Mouse (Mus musculus) kidney, postnatal 0 days (tissue): ENCODE results near the gene Cdk2. TPM values are rescaled to one million over a fixed set of nuclear protein-coding genes. Genes with fewer than 3 reads are reported as not detected.

Experiments used
- ATAC-seq: fragments of 200-750 bp; cut with Nextera tagmentation; replicated peaks from 2 replicates; pipeline ENCODE4 v1.8.0; 2017; ENCODE audit warnings: low read depth, moderate number of reproducible peaks, moderate TSS enrichment, moderate library complexity; ENCODE audit not compliant: low FRiP score
- DNase-seq: peaks from one replicate; pipeline ENCODE4 v3.0.0-alpha.2; 2016; ENCODE audit warnings: low spot score
- H3K27ac ChIP-seq: fragments of 300-500 bp; sonication (generic); 2 replicates; pipeline ENCODE4 v1.5.1; 2014; ENCODE audit warnings: mild to moderate bottlenecking
- H3K27me3 ChIP-seq: fragments of 300-500 bp; sonication (generic); 2 replicates; pipeline ENCODE4 v1.6.1; 2014; ENCODE audit warnings: low read length, mixed read lengths; ENCODE audit not compliant: insufficient read depth
- H3K36me3 ChIP-seq: fragments of 300-500 bp; sonication (generic); 2 replicates; pipeline ENCODE4 v1.6.1; 2014; ENCODE audit warnings: low read length, mixed read lengths; ENCODE audit not compliant: insufficient read depth
- H3K4me1 ChIP-seq: fragments of 300-500 bp; sonication (generic); replicated peaks from 2 replicates; pipeline ENCODE4 v1.6.1; 2014; ENCODE audit warnings: antibody characterized with exemption, low read length, mixed read lengths; ENCODE audit not compliant: insufficient read depth
- H3K4me2 ChIP-seq: fragments of 300-500 bp; sonication (generic); 2 replicates; pipeline ENCODE4 v1.6.1; 2014; ENCODE audit warnings: mild to moderate bottlenecking, low read length, moderate library complexity, mixed read lengths
- H3K4me3 ChIP-seq: fragments of 300-500 bp; sonication (generic); replicated peaks from 2 replicates; pipeline ENCODE4 v1.5.1; 2014; ENCODE audit warnings: low read depth, low read length
- H3K9ac ChIP-seq: fragments of 300-500 bp; sonication (generic); 2 replicates; pipeline ENCODE4 v1.6.1; 2014; ENCODE audit warnings: low read depth, low read length
- H3K9me3 ChIP-seq: fragments of 300-500 bp; sonication (generic); replicated peaks from 2 replicates; pipeline ENCODE4 v1.6.1; 2016; ENCODE audit warnings: low read length, inconsistent platforms, mixed read lengths
- CTCF ChIP-seq: IDR thresholded peaks from 2 replicates; pipeline ENCODE4 v1.5.1; 2016; ENCODE audit warnings: antibody characterized with exemption, low read depth, mild to moderate bottlenecking, moderate library complexity
- WGBS: fragments of 180-500 bp; shearing (Covaris S2); extraction: QIAGEN DNeasy Blood & Tissue Kit; methylation state at CpG from one replicate; pipeline ENCODE4 v1.1.7; 2014; 5-methylcytosine and 5-hydroxymethylcytosine counted together
- polyA plus RNA-seq: library from polyadenylated mRNA; unstranded; fragments of >200 nt; fragmentation: Nextera tagmentation; extraction: Ambion mirVana; gene quantifications from 2 replicates; pipeline ENCODE4 v1.2.1, GENCODE M21; 2015

Gene Cdk2
- polyA plus RNA-seq, 1 experiment from 2014 or later, result 55.9 TPM

DNA sequence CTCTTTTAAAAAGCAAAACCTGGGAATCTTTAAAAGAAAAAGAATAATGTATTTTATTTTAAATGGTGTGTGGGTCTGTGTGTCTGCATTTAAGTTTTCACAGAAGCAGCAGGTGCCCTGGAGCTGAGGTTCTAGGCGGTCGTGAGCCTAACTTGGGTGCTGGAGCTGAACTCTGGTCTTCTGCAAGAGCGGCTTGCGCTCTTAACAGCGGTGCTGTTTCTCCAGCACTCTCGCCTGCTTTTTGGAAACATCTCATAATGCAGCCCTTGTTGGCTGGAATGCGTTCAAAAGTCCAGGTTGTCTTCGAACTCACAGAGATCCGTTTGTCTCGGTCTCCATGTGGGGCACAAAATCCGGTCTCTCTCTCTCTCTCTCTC lies 474 bp upstream of the Cdk2 start:
- H3K36me3 ChIP-seq, result peaks cover 13% of the 10 kb centered on the region; the same call in 1 of the 2 replicates
- H3K9ac ChIP-seq, result peak overlapping the region; percentile 57
- DNase-seq, result no peak
- H3K27me3 ChIP-seq, result no peaks in the 10 kb centered on the region
- peaks cover 10% of the 10 kb centered on the region; the same call in 1 of the 2 replicates for H3K4me1 ChIP-seq
- peak overlapping the region; percentile 71 for H3K4me3 ChIP-seq
- H3K4me2 ChIP-seq, result peak overlapping the region; percentile 75
- TF ChIP-seq CTCF, result no peak
- H3K27ac ChIP-seq, result peak overlapping the region; percentile 94
- no peaks in the 10 kb centered on the region for H3K9me3 ChIP-seq
- WGBS, result 5% methylated on average over 11 of the region's 11 CpGs
- ATAC-seq, result no peak

DNA sequence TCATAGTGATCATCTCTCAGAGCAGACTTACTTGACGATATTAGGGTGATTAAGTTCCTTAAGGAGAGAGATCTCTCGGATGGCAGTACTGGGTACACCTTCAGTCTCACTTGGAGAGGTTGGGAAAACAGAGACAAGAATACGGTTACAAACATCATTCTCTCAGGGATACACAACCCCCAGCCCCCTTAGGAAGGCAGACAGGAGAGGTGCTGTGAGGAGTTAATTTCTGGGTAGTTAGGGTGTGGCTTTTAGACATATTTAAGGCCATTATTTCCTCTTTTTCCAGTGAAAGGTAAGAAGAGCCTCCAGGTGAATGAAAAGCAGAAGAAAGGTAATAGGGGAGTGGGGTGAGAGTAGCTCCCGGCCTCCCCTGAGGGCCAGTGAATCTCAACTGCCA lies 936 bp downstream of the Cdk2 start, which contains the start of gene Pmel:
Gene Pmel (plus strand): TSS at position 301 of the 400 bp plus-strand sequence.
- TF ChIP-seq CTCF, result no peak
- H3K9me3 ChIP-seq, result no peaks in the 10 kb centered on the region
- H3K4me1 ChIP-seq, result peaks cover 10% of the 10 kb centered on the region; the same call in 1 of the 2 replicates
- H3K27me3 ChIP-seq, result no peaks in the 10 kb centered on the region
- peak within 1 kb of the TSS; percentile 75 for H3K4me2 ChIP-seq
- no peak for DNase-seq
- 8% methylated on average over 4 of the region's 4 CpGs for WGBS
- peak within 1 kb of the TSS; percentile 94 for H3K27ac ChIP-seq
- peak within 1 kb of the TSS; percentile 71 for H3K4me3 ChIP-seq
- H3K9ac ChIP-seq, result peak within 1 kb of the TSS; percentile 79
- no peak for ATAC-seq
- peaks cover 25% of the 10 kb centered on the region for H3K36me3 ChIP-seq

DNA sequence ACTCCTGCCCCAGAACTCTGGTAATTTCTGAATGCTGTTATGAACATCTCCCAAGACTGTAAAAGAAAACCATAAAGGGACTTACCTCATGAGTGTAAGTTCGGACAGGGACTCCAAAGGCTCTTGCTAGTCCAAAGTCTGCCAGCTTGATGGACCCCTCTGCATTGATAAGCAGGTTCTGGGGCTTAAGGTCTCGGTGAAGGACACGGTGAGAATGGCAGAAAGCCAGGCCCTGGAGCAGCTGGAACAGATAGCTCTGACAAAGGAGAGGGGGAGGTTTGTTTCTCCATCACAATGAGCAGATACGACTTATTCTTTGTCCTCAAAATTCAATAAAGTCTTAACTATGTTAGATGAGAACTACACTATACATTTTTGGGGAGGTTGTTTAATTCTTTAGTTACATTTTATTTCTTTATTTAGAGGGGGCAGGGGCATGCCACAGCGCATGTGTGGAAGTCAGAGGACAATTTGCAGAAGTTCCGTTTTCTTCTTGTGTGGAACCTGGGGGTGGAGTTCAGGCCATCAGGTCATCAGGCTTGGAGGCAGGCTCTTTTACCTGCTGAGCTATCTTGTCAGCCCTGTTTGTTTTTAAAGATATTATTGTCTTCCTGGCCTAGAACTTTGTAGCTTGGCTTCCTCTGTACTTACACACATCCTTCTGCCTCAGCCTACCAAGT lies 2.4 kb downstream of the Cdk2 start:
- Histone ChIP-seq H3K4me3 (no peak overlapping the region), H3K27ac (no peak overlapping the region), H3K4me1 (peaks cover 10% of the 10 kb centered on the region; the same call in 1 of the 2 replicates), H3K27me3 (no peaks in the 10 kb centered on the region), H3K36me3 (peaks cover 25% of the 10 kb centered on the region), H3K4me2 (no peak overlapping the region), H3K9me3 (no peaks in the 10 kb centered on the region), H3K9ac (no peak overlapping the region)
- ATAC-seq (no peak), DNase-seq (no peak)
- WGBS, result 76% methylated on average over 6 of the region's 6 CpGs
- TF ChIP-seq CTCF, result no peak

DNA sequence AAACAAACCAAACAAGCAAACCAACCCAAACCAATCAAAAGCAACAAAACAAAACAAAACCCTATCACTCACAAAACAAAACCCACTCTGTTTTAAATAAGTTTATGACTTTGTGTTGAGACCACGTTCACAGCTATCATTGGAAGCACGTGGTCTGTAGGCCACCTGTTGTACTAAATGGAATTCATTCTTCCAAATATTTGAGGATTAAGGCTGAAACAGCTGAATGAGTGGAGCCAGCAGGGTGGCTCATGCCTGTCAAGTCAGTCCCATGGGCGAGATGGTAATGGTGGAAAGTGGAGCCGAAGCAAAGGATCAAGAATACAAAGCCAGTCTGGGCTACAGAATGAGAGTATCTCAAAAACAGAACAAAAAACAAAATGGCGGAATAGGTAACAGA lies 4.1 kb downstream of the Cdk2 start:
- DNase-seq, result no peak

DNA sequence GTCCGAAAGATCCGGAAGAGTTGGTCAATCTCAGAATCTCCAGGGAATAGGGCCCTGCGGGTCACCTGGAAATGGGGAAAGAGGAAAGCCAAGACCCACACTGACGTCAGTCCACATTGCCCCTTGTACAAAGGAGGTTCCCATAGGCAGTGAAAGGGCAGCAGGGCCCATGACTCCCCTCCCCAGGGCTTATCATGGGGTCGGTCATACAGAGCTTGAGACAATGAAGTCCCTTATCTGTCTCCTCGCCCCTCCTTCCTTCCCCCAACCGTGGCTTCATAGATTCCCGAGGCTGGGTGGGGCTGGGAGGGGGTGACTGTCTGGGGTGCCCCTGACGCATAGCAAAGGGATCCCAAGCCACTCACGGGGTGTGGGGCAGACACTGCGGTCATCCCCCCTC lies 5.2 kb downstream of the Cdk2 start:
- H3K9ac ChIP-seq, result no peak overlapping the region
- DNase-seq (no peak), ATAC-seq (no peak)
- TF ChIP-seq CTCF, result no peak
- H3K4me3 ChIP-seq, result no peak overlapping the region
- H3K9me3 ChIP-seq, result no peaks in the 10 kb centered on the region
- H3K27ac ChIP-seq, result no peak overlapping the region
- H3K4me2 ChIP-seq, result no peak overlapping the region
- 88% methylated on average over 11 of the region's 11 CpGs for WGBS
- H3K4me1 ChIP-seq, result peaks cover 15% of the 10 kb centered on the region; the same call in 1 of the 2 replicates
- no peaks in the 10 kb centered on the region for H3K27me3 ChIP-seq
- H3K36me3 ChIP-seq, result peaks cover 25% of the 10 kb centered on the region

More for the DNA sequence above, 4.1 kb downstream of the Cdk2 start:
- Histone ChIP-seq H3K4me2 (no peak overlapping the region), H3K4me1 (peaks cover 8% of the 10 kb centered on the region; the same call in 1 of the 2 replicates), H3K27ac (no peak overlapping the region), H3K9ac (no peak overlapping the region), H3K36me3 (peaks cover 25% of the 10 kb centered on the region), H3K4me3 (no peak overlapping the region), H3K9me3 (no peaks in the 10 kb centered on the region), H3K27me3 (no peaks in the 10 kb centered on the region)
- no peak for ATAC-seq
- TF ChIP-seq CTCF, result no peak
- 96% methylated on average over 5 of the region's 5 CpGs for WGBS

DNA sequence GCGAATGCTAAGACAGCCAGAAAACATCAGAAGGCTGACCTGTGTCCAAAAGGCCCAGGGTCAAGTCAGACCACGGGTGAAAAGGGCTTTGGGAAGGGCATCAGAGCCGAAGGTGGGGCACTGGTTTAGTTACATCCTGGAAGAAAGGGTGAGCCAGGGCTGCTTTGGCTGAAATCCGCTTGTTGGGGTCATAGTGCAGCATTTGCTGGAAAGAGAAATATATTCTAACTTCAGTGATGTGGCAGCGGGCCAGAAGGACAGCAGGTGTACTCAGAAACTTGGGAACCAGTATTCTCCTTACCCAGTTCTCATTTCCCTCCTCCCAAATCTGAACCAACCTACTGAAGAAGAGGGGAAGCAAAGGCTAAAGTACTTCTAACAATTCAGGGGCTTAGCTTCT lies 5.8 kb downstream of the Cdk2 start:
- no peak overlapping the region for H3K27ac ChIP-seq
- no peaks in the 10 kb centered on the region for H3K27me3 ChIP-seq
- TF ChIP-seq CTCF, result no peak
- no peak overlapping the region for H3K9ac ChIP-seq
- peaks cover 16% of the 10 kb centered on the region; the same call in 1 of the 2 replicates for H3K4me1 ChIP-seq
- H3K36me3 ChIP-seq, result peaks cover 25% of the 10 kb centered on the region
- no peak overlapping the region for H3K4me3 ChIP-seq
- H3K4me2 ChIP-seq, result no peak overlapping the region
- ATAC-seq, result no peak
- no peak for DNase-seq
- 72% methylated on average over 5 of the region's 5 CpGs for WGBS
- no peaks in the 10 kb centered on the region for H3K9me3 ChIP-seq
